Mouse (Mus musculus) heart, embryonic 16.5 days (tissue): Measurements from ENCODE around the gene Nmnat2. TPM values are rescaled to one million over a fixed set of nuclear protein-coding genes. Genes with fewer than 3 reads are reported as not detected.

Source experiments
- ATAC-seq: fragments of 200-750 bp; cut with Nextera tagmentation; replicated peaks from 2 replicates; pipeline ENCODE4 v1.8.0; 2017; ENCODE audit warnings: moderate number of reproducible peaks; ENCODE audit not compliant: insufficient read depth, low FRiP score; ENCODE audit errors: extremely low read depth
- H3K27ac ChIP-seq: fragments of 300-500 bp; sonication (generic); 2 replicates; pipeline ENCODE4 v1.5.1; 2014; ENCODE audit warnings: mild to moderate bottlenecking, low read length, control low read depth, moderate library complexity
- H3K27me3 ChIP-seq: fragments of 300-500 bp; sonication (generic); 2 replicates; pipeline ENCODE4 v1.6.1; 2014; ENCODE audit warnings: low read length, mixed read lengths; ENCODE audit not compliant: control insufficient read depth, insufficient read depth
- H3K36me3 ChIP-seq: fragments of 300-500 bp; sonication (generic); 2 replicates; pipeline ENCODE4 v1.6.1; 2014; ENCODE audit not compliant: control insufficient read depth, insufficient read depth
- H3K4me1 ChIP-seq: fragments of 300-500 bp; sonication (generic); 2 replicates; pipeline ENCODE4 v1.6.1; 2014; ENCODE audit warnings: low read length, mixed read lengths; ENCODE audit not compliant: control insufficient read depth, insufficient read depth
- H3K4me2 ChIP-seq: fragments of 300-500 bp; sonication (generic); 2 replicates; pipeline ENCODE4 v1.6.1; 2014; ENCODE audit warnings: low read depth, mild to moderate bottlenecking, control low read depth, low read length
- H3K4me3 ChIP-seq: fragments of 300-500 bp; sonication (generic); 2 replicates; pipeline ENCODE4 v1.5.1; 2014; ENCODE audit warnings: mild to moderate bottlenecking, control low read depth, low read length
- H3K9ac ChIP-seq: fragments of 300-500 bp; sonication (generic); 2 replicates; pipeline ENCODE4 v1.6.1; 2014; ENCODE audit warnings: low read length, control low read depth
- H3K9me3 ChIP-seq: fragments of 300-500 bp; sonication (generic); replicated peaks from 2 replicates; pipeline ENCODE4 v1.6.1; 2016; ENCODE audit warnings: low read length; ENCODE audit not compliant: control insufficient read depth
- WGBS: fragments of 180-500 bp; shearing (Covaris S2); extraction: QIAGEN DNeasy Blood & Tissue Kit; methylation state at CpG from one replicate; pipeline ENCODE4 v1.1.7; 2014; 5-methylcytosine and 5-hydroxymethylcytosine counted together
- polyA plus RNA-seq: library from polyadenylated mRNA; unstranded; fragments of >200 nt; fragmentation: Nextera tagmentation; extraction: Ambion mirVana; gene quantifications from 2 replicates; pipeline ENCODE4 v1.2.1, GENCODE M21; 2015

The Nmnat2 gene
- polyA plus RNA-seq, 1 experiment from 2014 or later: 0.58 TPM

DNA sequence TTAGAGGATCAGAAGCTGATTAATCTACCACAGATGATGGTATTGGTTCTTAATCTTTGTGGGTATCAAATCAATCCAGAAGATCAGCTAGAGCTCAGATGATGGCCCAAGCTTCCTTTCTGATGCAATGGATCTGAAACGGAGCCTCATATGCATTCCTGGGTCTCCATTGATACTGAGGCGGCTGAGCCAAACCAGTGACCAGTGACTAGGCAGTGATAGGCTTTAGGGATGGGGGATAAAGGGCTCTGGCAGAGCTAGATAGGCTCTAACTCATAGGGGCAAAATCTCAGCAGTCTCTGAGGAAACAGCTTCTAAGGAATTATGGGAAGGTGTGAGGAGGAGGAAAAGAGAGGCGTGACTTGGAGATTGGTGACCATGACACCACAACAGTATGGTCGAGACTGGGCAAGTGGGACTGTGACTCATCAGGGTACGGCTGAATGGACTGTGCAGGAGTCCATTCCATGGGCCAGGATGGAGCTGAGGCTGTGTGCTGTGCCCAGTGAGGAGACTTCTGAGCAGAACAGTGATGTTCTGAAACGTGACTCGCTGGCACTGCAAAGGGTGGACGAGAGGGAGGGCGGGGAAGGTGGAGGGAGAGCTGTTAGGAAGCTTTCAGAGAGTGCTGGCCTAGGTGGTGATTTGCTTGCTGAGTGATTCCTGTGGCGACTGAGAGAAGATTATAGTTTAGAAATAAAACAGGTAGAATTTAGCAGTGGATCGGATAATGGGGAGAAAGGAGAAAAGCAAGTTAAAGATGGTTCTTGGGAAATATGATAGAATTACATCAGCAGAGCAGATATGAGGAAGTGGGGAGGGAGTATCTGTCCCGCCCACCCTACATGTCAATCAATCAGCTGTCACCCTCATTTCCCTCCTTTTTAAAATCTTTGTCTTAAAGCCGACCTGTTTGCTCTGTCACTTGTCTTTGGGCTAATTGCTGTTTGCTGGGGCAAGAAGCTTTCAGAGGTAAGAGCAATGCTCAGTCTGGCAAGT is 55.9 kb downstream of the Nmnat2 start:
- Histone ChIP-seq H3K4me2 (no peak overlapping the region), H3K36me3 (no peaks in the 10 kb centered on the region), H3K4me1 (peaks cover 6% of the 10 kb centered on the region; the same call in 1 of the 2 replicates), H3K9ac (no peak overlapping the region), H3K4me3 (no peak overlapping the region), H3K9me3 (no peaks in the 10 kb centered on the region), H3K27me3 (no peaks in the 10 kb centered on the region), H3K27ac (no peak overlapping the region)
- no peak for ATAC-seq
- WGBS: 66% methylated on average over 13 of the region's 13 CpGs

DNA sequence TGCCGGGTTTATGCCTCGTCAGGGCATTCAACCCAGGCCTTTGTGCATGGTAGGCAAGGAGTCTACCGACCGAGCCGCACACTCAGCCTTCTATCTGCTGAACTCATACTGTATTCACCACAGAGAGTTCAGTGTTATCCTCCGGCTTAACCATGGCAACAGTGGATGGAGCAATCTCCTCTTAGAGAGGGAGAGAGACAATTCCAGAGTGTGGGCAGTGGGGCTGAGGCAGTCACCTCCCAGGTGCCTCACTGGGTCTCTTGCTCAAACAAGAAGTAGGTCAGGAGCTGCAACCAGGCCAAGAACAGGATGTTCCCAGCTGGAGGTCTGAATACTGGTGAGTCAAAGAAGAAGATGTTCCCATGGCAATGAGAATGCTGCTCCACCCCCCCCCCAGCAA is 56.8 kb downstream of the Nmnat2 start:
- Histone ChIP-seq H3K9ac (no peak overlapping the region), H3K4me1 (peaks cover 6% of the 10 kb centered on the region; the same call in 1 of the 2 replicates), H3K9me3 (no peaks in the 10 kb centered on the region), H3K4me3 (no peak overlapping the region), H3K4me2 (no peak overlapping the region), H3K36me3 (no peaks in the 10 kb centered on the region), H3K27ac (no peak overlapping the region), H3K27me3 (no peaks in the 10 kb centered on the region)
- 91% methylated on average over 6 of the region's 6 CpGs for WGBS
- no peak for ATAC-seq

DNA sequence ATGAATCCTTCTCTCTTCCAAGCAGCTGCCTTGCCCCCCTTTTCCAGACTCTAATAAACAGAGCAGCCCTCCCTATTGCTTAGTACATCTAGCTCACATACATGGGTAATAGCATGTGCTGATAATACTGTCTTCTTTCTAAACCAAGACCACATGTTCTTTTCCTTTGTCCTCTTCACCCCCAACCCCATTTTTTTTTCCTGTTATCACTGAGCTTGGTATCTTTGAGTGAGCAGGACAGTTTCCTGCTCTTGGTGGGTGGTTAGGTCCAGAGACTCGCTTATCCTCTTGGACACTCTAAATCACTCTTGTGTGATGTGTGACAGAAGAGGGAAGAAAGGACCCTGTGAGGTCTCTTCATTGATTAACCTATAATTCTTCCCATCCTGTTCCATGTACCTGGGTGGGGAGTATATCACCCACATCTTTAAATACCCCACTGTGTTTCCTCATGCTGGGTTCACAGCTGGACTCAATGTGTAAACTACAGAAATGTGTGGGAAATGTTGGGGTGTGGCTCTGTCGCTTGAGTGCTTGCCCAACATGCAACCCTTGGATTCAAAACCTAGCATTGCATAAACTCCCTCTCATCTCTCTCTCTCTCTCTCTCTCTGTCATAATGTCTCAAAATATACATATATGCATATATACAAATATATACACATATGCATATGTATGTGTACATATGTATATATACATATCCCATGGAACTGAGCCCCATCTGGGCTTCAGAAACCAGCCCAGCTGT is 58.9 kb downstream of the Nmnat2 start:
- 67% methylated on average over 2 of the region's 2 CpGs for WGBS
- no peaks in the 10 kb centered on the region for H3K36me3 ChIP-seq
- no peak overlapping the region for H3K9ac ChIP-seq
- no peak for ATAC-seq
- no peak overlapping the region; the same call in 1 of the 2 replicates for H3K27ac ChIP-seq
- peaks cover 6% of the 10 kb centered on the region; the same call in 1 of the 2 replicates for H3K4me1 ChIP-seq
- no peaks in the 10 kb centered on the region for H3K27me3 ChIP-seq
- H3K9me3 ChIP-seq: no peaks in the 10 kb centered on the region
- no peak overlapping the region for H3K4me3 ChIP-seq
- no peak overlapping the region for H3K4me2 ChIP-seq

DNA sequence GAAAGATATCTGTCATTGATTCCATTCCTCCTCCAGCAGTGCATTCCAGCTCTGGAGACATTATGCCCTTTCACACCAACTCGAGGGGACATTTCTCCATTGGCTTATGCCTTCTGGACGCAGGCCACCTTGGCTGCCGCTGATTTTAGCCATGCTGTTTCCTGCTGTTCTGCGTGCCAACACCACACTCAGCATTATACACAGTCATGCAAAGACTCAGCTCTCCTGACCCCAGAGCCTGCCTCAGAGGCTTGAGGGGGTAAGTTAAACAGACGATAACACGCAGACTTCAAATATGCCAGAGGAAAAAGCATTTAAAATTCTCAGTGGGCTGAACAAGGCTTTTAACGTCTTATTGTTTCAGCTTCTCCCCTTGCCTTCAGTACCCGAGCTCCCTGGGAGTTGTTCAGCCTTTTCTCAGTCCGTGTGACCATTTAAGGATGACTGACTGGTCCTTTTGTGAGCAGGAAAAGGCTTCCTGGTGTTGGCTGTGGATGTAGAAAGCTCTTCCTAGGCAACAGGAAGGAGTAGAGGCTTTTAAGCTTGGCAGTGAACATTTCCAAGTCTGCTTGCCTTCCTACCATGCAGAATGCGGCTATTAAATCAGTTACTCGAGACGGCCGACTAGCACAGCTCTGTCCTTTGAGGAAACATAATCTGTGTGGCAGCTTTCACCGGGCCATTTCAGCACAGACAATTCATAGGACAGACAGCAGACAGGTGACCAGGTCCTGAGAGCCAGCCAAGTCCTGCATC is 59.8 kb downstream of the Nmnat2 start:
- ATAC-seq: peak; percentile 50; the same call in 1 of the 2 replicates
- H3K27me3 ChIP-seq: no peaks in the 10 kb centered on the region
- H3K27ac ChIP-seq: peak overlapping the region; percentile 38
- peaks cover 6% of the 10 kb centered on the region; the same call in 1 of the 2 replicates for H3K4me1 ChIP-seq
- H3K4me2 ChIP-seq: 0 out of 2 replicates have a peak overlapping the region, but pooled peaks have one; percentile 2
- no peaks in the 10 kb centered on the region for H3K36me3 ChIP-seq
- no peaks in the 10 kb centered on the region for H3K9me3 ChIP-seq
- no peak overlapping the region for H3K4me3 ChIP-seq
- H3K9ac ChIP-seq: no peak overlapping the region
- 40% methylated on average over 14 of the region's 14 CpGs for WGBS

DNA sequence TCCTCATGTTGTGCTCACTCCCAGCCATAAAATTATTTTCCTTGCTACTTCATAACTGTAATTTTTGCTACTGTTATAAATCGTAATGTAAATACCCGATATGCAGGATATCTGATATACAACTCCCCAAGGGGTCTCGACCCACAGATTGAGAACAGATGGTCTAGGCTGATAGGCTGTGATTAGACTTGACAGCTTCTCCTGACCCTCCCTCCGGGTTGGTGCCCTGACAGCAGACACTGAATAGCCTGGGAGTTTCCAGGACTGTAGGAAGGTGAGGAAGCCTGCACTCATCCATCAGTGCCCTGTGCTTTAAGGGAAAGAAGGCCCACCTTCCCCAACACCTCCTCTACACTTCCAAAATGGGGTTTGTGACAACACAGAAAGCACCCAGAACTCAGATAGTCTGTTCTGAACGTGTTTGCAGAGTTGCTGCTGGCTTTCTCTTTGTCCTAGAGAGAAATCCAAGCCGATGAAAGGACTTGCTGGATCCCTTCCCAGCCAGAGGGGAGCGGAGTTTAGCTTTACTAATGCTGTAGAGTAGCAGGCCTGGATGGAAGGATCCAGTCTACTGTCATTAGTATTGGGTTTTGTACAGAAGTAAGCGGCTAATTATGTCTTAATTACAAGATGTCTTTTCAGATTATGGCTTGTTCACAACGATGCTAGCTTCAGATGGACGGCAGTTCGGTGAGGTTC is 61.8 kb downstream of the Nmnat2 start:
- Histone ChIP-seq H3K4me2 (no peak overlapping the region), H3K27ac (no peak overlapping the region), H3K4me3 (no peak overlapping the region), H3K9ac (no peak overlapping the region), H3K27me3 (no peaks in the 10 kb centered on the region), H3K36me3 (no peaks in the 10 kb centered on the region), H3K9me3 (no peaks in the 10 kb centered on the region), H3K4me1 (peaks cover 6% of the 10 kb centered on the region; the same call in 1 of the 2 replicates)
- no peak for ATAC-seq
- WGBS: 56% methylated on average over 11 of the region's 11 CpGs

DNA sequence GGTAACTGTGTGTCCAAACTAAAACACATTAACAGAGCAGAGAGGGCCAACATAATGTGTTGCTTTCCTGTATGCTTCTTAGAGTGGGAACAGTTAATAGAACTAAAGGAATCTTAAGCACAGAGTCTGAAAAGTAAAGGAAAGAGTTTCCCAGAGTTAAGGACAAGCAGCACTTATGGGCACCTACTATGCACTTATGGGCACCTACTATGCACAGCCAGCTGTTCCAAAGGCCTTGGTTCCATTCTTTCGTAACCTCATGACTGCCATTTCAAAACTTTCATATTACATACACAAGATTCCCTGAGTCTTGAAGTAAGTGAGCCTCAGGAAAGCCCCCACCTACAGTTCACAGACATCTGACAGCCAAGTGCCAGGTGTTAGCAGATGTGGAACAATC is 64.3 kb downstream of the Nmnat2 start:
- H3K27ac ChIP-seq: no peak overlapping the region
- H3K9me3 ChIP-seq: no peaks in the 10 kb centered on the region
- H3K27me3 ChIP-seq: no peaks in the 10 kb centered on the region
- no peak overlapping the region for H3K4me3 ChIP-seq
- no peak overlapping the region for H3K4me2 ChIP-seq
- 97% methylated on average over 1 of the region's 1 CpGs for WGBS
- no peaks in the 10 kb centered on the region for H3K36me3 ChIP-seq
- no peak overlapping the region for H3K9ac ChIP-seq
- no peak for ATAC-seq
- H3K4me1 ChIP-seq: peaks cover 5% of the 10 kb centered on the region; the same call in 1 of the 2 replicates

DNA sequence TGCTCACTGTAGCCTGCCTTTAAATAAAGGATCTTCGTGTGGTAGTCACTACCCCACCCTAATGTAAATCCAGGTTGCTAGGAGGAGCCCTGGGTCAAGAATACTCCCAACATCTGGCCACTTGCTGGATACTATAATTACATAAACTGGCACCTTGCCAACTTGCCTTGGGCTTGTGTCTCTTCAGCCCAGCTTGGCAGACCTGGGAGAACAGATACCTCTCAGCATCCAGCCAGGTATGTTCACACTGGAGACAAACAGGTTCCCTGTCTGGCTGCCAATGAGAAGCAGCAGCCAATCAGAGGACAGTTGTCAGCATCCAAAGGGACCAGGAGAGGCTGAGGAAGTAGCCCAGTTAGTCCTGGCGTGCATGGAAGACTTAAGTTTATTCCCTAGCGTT is 64.8 kb downstream of the Nmnat2 start:
- H3K9me3 ChIP-seq: no peaks in the 10 kb centered on the region
- H3K4me2 ChIP-seq: no peak overlapping the region
- H3K9ac ChIP-seq: no peak overlapping the region
- H3K4me1 ChIP-seq: peaks cover 4% of the 10 kb centered on the region; the same call in 1 of the 2 replicates
- no peak for ATAC-seq
- WGBS: 70% methylated on average over 3 of the region's 3 CpGs
- H3K27me3 ChIP-seq: no peaks in the 10 kb centered on the region
- no peak overlapping the region for H3K27ac ChIP-seq
- no peak overlapping the region for H3K4me3 ChIP-seq
- H3K36me3 ChIP-seq: no peaks in the 10 kb centered on the region

DNA sequence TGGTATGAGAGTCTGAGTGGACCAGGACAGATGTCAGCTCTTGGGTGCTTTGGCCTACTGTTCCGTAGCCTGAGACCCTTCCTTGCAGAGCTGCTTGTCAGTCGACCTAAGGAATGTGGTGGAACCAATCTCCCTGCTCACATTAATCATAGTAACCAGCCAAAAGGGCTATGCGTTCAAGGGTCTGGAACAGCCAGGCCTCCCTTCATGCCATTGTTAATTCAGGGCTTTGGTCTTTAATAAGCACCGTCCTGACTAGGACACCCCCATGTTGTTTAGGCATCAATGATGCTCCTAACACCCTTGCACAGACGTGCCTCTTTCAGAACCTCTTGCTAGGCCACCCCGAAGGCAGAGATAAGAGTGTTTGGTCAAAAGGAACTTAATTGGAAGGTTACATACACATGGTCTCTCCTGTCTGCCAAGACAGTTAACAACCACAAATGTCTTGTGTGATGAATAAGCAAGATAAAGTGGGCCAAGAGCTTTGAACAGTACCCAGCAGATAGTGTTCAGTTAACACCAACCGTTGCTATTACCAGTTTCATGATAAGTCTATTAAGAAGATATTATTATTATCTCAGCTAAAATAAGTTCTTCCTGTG is 66.3 kb downstream of the Nmnat2 start:
- WGBS: 47% methylated on average over 7 of the region's 7 CpGs
- Histone ChIP-seq H3K4me1 (0 out of 2 replicates have a peak, but pooled peaks cover 4% of the 10 kb centered on the region), H3K9ac (no peak overlapping the region), H3K4me2 (no peak overlapping the region), H3K27ac (no peak overlapping the region), H3K9me3 (no peaks in the 10 kb centered on the region), H3K4me3 (no peak overlapping the region), H3K36me3 (no peaks in the 10 kb centered on the region), H3K27me3 (no peaks in the 10 kb centered on the region)
- ATAC-seq: no peak
